Mouse (Mus musculus) cerebellum, postnatal 4 days (tissue): ENCODE measurements around the gene Ccr1.

Experiments used
- DNase-seq, 2 experiments: peaks; one replicate each; pipeline ENCODE4 v3.0.0; 2022; ENCODE audit warnings: low spot score in 2 of 2, mixed read lengths in 1 of 2

Ccr1 gene

DNA sequence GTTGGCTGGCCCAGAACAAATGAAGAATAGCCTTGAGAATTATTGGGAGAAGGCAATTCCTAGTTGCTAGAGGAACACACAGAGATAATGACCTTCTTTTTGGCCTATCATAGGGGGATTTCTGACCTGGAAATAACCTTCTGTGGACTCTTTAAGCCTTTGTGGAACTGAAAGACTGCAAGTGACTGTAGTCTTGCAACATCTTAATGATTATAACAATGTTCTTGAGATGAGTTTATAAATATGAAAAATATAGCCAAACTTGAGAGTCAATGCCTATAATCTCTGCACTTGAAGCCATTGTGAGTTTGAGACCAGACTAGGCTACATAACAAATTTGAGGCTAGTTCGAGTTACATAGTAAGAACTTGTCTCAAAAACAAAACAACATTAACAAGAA, 11.6 kb downstream of the Ccr1 start:
- no peak for DNase-seq

GRCm38 (mm10) chr9:123953551-123953950, 14.9 kb downstream of the Ccr1 start:
- DNase-seq, result no peak

DNA sequence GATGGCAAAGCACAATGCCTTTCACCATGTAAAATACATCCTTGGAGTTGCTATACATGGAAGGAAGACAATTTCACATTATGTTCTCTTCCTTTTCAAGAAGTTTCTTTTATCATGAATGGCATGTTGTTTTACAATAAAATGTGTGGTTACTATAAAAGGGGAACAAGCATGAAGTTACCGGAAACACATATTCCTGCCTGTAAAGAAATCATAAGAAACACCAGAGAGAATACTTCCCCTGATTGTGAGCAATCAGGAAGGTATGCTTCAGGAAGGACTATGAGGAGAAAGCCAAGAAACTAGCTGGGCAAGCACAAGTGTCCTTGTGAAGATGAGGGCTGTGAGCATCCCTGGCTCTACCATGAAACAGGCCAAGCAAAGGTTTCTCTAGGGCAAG, 17.3 kb downstream of the Ccr1 start:
- no peak for DNase-seq

- no peak for DNase-seq
Observed at GRCm38 (mm10) chr9:123949432-123949831, 19.1 kb downstream of the Ccr1 start.

DNA sequence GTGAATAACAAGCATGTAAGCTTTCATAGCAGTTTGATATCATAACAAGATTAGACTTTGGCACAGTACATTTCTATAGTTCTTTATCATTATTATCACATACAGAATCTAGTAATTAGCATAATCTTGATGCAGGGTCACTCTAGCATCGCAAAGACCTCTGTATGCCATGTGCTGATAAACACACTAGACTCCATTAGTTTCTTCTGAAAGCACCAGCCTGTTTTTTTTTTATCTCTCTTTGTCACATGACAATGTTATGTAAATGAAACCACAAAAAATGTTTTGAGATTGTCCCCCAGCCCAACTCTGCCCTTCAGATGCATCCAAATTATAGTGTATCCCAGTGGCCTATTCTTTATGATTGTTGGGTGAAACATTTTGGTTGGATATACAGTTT, 20.7 kb downstream of the Ccr1 start:
- no peak for DNase-seq

DNA sequence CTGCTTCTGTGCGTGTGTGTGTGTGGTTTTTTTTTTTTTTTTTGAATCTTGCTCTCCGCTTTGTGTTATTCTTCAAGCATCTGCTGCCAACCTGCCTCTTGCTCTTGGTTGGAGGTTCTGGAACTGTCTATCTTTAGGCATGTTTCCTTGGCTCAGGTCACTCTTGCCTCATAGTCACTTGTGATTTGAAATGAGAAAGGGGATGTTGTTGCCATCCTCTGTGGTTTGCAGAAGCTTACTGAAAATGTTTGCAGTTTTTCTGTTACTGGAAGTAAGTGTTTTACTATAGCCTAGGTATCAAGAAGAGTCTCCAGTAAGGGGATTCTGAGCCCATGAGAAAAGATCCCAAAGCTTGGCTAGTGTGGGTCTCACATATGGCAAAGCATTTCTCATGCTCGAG, 26.5 kb downstream of the Ccr1 start:
- DNase-seq, result no peak

GRCm38 (mm10) chr9:123941316-123941715, 27.2 kb downstream of the Ccr1 start:
- no peak for DNase-seq

- no peak for DNase-seq
Observed at GRCm38 (mm10) chr9:123940628-123941027, 27.9 kb downstream of the Ccr1 start.

GRCm38 (mm10) chr9:123940168-123940567, 28.3 kb downstream of the Ccr1 start:
- no peak for DNase-seq

GRCm38 (mm10) chr9:123937989-123938388, 30.5 kb downstream of the Ccr1 start:
- no peak for DNase-seq

DNA sequence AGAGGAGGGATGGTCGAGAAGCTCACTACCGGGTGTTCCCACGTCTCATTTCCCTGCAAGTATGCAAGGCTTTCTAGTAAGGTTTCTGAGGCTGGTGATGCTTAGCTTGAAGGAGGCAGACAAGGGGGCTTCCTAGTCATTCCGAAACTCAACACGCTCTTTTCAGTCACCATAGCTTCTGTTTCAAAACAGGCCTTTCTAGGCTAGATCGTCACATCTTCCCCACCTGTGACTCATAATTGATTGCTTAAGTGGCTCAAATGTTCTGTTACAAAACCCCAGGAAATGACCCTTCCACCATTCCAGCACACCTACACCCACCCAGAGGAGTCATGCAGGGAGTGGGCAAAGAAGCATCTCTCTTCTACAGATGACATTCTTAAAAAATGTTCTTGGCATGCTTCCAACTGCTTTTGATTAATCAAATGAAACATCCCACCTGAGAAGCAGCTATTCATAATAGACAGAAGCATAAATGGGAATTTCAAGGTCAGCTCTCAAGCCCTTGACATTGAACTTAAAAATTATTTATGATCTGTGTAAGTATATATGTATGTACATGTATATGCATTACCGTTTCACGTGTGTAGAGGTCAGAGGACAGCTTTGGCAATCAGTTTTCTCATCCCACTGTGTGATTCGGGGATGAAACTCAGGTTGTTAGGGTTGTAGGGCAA, 31.8 kb downstream of the Ccr1 start:
- DNase-seq, result no peak

- no peak for DNase-seq
Observed at GRCm38 (mm10) chr9:123935776-123936175, 32.7 kb downstream of the Ccr1 start.

DNA sequence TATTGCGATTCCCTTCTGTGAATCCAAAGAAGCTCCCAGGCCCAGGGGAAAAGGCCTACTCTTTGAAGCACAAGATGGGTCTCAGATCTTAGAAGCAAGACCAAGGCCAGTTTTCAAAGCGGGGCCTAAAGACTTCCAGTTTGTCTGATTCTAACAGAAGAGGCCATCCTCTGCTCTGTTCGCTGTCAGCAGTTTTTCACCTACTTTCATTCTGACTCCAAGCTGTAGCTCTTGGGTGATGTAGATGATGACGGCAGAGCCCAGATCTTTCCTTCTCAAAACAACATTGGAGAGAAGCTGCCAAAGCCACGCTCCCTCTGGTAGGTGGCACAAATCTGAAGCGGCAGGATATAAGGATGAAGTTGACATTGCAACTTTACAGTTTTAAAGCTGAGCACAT, 33.1 kb downstream of the Ccr1 start:
- DNase-seq, result no peak

GRCm38 (mm10) chr9:123933716-123934445, 34.6 kb downstream of the Ccr1 start:
- DNase-seq, result no peak

DNA sequence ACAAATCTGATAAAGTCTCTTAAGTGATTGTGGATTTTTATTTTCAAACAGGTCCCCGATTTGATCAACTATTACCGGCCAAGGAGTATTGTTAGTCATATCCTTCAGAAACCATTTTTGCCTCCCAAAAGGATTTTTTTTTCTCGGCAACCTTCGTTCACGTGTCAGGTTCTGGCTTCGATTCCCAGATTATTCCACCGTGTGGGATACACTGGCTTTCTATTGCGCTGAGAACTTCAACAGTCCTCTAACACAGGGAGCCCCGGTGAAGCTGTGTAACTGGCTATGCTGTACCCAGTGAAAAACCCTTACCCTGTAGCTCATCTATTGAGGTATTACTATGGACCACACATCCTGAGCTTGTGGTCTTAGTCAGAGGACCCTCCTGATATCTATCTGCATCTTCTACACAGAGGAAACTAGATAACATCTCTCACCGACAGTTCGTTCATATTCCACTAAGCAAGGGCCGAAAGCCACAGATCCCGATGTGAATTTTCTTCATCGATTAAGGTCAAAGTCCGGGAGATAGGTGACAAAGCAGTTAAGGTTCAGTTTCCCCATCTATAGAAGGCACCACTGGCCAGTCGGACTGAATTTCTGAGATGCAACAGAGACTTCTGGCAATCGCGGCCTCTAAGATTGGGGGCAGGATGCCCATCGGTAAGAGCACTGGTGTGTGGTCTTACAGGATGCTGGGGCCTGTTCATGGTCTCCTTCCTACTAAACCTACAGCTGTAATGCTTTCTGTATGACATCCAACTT, 35.4 kb downstream of the Ccr1 start:
- DNase-seq, result no peak

DNA sequence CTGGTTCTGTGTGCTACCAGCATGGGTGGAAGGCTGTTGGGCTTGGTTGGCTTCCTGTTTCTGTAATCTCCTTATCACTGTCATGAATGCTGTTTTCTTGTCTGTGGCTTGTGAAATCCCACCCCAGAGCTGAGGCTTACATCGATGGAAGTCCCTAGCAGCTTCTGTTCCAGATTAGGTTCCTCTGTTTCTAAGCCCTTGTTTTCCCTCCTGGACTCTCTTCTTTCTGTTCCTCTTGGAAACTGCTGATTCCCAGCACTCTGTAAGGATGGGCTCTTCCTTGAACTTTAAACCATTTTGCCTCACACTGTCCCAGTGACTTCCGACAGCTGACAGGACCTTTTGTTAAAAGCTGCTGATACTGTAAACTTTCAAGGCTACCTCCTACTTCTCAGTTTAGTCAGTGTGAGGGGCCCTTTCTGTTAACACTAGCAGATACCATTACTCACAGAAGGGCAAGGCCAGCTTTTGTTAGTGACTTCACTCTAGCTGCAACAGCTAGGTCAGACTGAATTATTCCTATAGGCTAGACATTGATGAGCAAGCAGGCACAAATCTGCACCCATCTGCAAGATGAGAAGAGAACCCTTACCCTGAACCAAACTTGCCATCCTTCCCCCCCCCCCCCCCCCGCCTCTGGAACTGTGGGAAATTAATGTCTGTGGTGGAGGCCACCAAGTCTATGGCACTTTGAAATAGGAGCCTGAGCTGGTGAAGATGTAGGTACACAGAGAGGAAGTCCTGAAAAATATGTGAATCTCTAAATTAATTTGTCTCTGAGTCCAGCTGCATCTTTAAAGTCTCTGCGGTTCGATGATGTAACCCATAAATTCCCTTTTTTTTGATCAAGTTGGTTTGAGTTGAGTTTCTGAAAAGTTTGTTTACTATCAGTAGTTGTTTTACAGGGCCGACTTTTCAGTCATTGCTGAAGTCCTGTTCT, 36.5 kb downstream of the Ccr1 start:
- DNase-seq, result no peak

GRCm38 (mm10) chr9:123930926-123931325, 37.6 kb downstream of the Ccr1 start:
- no peak for DNase-seq

- DNase-seq, result no peak
Observed at GRCm38 (mm10) chr9:123930476-123930875, 38.0 kb downstream of the Ccr1 start.

GRCm38 (mm10) chr9:123929936-123930335, 38.6 kb downstream of the Ccr1 start:
- no peak for DNase-seq

DNA sequence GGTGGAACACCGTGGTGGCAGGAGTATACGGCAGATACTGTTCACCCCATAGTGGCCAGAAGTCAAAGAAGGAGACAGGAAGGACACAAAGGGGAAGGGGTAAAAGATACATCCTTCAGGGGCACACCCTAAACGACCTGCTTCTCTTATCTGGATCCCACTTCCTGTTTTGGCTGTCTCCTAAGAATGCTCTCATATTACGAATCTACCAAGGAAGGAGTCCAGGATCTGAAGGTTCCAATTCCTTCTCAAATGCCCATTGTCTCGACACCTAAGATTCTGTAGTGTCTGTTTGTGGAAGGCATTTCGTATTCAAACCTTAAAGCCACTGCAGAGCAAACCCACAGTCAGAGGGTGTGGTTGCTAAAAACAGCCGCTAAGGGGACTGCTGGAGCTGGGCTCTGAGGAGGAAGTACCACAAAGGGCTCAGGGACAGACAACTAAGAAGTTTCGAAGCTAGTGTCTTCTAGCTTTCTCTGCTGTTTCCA, 39.7 kb downstream of the Ccr1 start:
- DNase-seq, result no peak

GRCm38 (mm10) chr9:123928118-123928758, 40.3 kb downstream of the Ccr1 start:
- DNase-seq, result no peak
